Mouse (Mus musculus) forebrain, postnatal 0 days (tissue): ENCODE measurements at regions not wholly inside any gene's neighbourhood (a gene's known extent, or its start where the extent isn't known, plus 50 kb on each side); places are given as distances from the start of the nearest gene placed in this dataset.
A peak's percentile ranks its signal among the peaks of the same experiment; 100 is the strongest.

Source experiments
- ATAC-seq: fragments of 200-750 bp; cut with Nextera tagmentation; 2 replicates; pipeline ENCODE4 v1.8.0; 2017; ENCODE audit warnings: mild to moderate bottlenecking, moderate library complexity
- DNase-seq: peaks from one replicate; pipeline ENCODE4 v3.0.0-alpha.2; 2015
- H3K27ac ChIP-seq: fragments of 300-500 bp; sonication (generic); 2 replicates; pipeline ENCODE4 v1.5.1; 2014; ENCODE audit warnings: low read depth, mild to moderate bottlenecking, antibody characterized with exemption, low read length, moderate library complexity, mixed read lengths
- H3K27me3 ChIP-seq: fragments of 300-500 bp; sonication (generic); 2 replicates; pipeline ENCODE4 v1.6.1; 2014; ENCODE audit warnings: mild to moderate bottlenecking, low read length, mixed read lengths; ENCODE audit not compliant: insufficient read depth
- H3K36me3 ChIP-seq: fragments of 300-500 bp; sonication (generic); 2 replicates; pipeline ENCODE4 v1.6.1; 2014; ENCODE audit warnings: mild to moderate bottlenecking, moderate library complexity; ENCODE audit not compliant: insufficient read depth
- H3K4me1 ChIP-seq: fragments of 300-500 bp; sonication (generic); 2 replicates; pipeline ENCODE4 v1.6.1; 2014; ENCODE audit warnings: antibody characterized with exemption; ENCODE audit not compliant: insufficient read depth
- H3K4me2 ChIP-seq: fragments of 300-500 bp; sonication (generic); 2 replicates; pipeline ENCODE4 v1.6.1; 2014; ENCODE audit warnings: low read depth, mild to moderate bottlenecking, moderate library complexity
- H3K4me3 ChIP-seq: fragments of 300-500 bp; sonication (generic); 2 replicates; pipeline ENCODE4 v1.5.1; 2014; ENCODE audit warnings: low read depth, low read length, mixed read lengths
- H3K9ac ChIP-seq: fragments of 300-500 bp; sonication (generic); 2 replicates; pipeline ENCODE4 v1.6.1; 2014; ENCODE audit warnings: mild to moderate bottlenecking
- H3K9me3 ChIP-seq: fragments of 300-500 bp; sonication (generic); 2 replicates; pipeline ENCODE4 v1.6.1; 2016; ENCODE audit warnings: low read length
- CTCF ChIP-seq: sonication (generic); IDR thresholded peaks from 2 replicates; pipeline ENCODE4 v1.5.1; 2016; ENCODE audit warnings: antibody characterized with exemption, control low read depth, low read depth
- WGBS: fragments of 180-500 bp; shearing (Covaris S2); extraction: QIAGEN DNeasy Blood & Tissue Kit; methylation state at CpG from one replicate; pipeline ENCODE4 v1.1.7; 2014; 5-methylcytosine and 5-hydroxymethylcytosine counted together

- Histone ChIP-seq H3K4me1 (no peaks in the 10 kb centered on the region), H3K27me3 (no peaks in the 10 kb centered on the region; the same call in 1 of the 2 replicates), H3K4me2 (no peak overlapping the region), H3K4me3 (no peak overlapping the region), H3K27ac (no peak overlapping the region), H3K9me3 (no peaks in the 10 kb centered on the region), H3K9ac (no peak overlapping the region), H3K36me3 (no peaks in the 10 kb centered on the region)
- 47% methylated on average over 8 of the region's 8 CpGs for WGBS
- no peak for DNase-seq
- no peak for ATAC-seq
- TF ChIP-seq CTCF: no peak
Observed at GRCm38 (mm10) chr7:136423846-136424531, 470.4 kb upstream of the Mgmt start.

GRCm38 (mm10) chr7:136427164-136427563 is 467.2 kb upstream of the Mgmt start:
- no peak overlapping the region for H3K4me2 ChIP-seq
- H3K9ac ChIP-seq: no peak overlapping the region
- WGBS: 68% methylated on average over 4 of the region's 4 CpGs
- peak; percentile 22 for TF ChIP-seq CTCF
- H3K27me3 ChIP-seq: no peaks in the 10 kb centered on the region; the same call in 1 of the 2 replicates
- H3K4me1 ChIP-seq: no peaks in the 10 kb centered on the region
- H3K9me3 ChIP-seq: no peaks in the 10 kb centered on the region
- no peak overlapping the region for H3K4me3 ChIP-seq
- no peaks in the 10 kb centered on the region for H3K36me3 ChIP-seq
- ATAC-seq (no peak), DNase-seq (no peak)
- H3K27ac ChIP-seq: no peak overlapping the region

- no peaks in the 10 kb centered on the region for H3K4me1 ChIP-seq
- WGBS: 26% methylated on average over 21 of the region's 21 CpGs
- no peak overlapping the region for H3K4me2 ChIP-seq
- H3K9ac ChIP-seq: no peak overlapping the region
- no peaks in the 10 kb centered on the region; the same call in 1 of the 2 replicates for H3K27me3 ChIP-seq
- no peaks in the 10 kb centered on the region for H3K9me3 ChIP-seq
- no peak for TF ChIP-seq CTCF
- no peak overlapping the region for H3K4me3 ChIP-seq
- DNase-seq (no peak), ATAC-seq (no peak)
- no peak overlapping the region for H3K27ac ChIP-seq
- no peaks in the 10 kb centered on the region for H3K36me3 ChIP-seq
Observed at GRCm38 (mm10) chr7:136430085-136431011, 464.1 kb upstream of the Mgmt start.

GRCm38 (mm10) chr7:136433699-136434098 is 460.7 kb upstream of the Mgmt start:
- H3K4me3 ChIP-seq: no peak overlapping the region
- H3K9ac ChIP-seq: no peak overlapping the region
- TF ChIP-seq CTCF: no peak
- no peaks in the 10 kb centered on the region; the same call in 1 of the 2 replicates for H3K27me3 ChIP-seq
- no peaks in the 10 kb centered on the region for H3K9me3 ChIP-seq
- H3K4me1 ChIP-seq: no peaks in the 10 kb centered on the region
- 66% methylated on average over 3 of the region's 3 CpGs for WGBS
- no peaks in the 10 kb centered on the region for H3K36me3 ChIP-seq
- ATAC-seq (no peak), DNase-seq (no peak)
- H3K4me2 ChIP-seq: no peak overlapping the region
- no peak overlapping the region for H3K27ac ChIP-seq

GRCm38 (mm10) chr7:136434510-136434909 is 459.9 kb upstream of the Mgmt start:
- H3K4me3 ChIP-seq: no peak overlapping the region
- 63% methylated on average over 13 of the region's 13 CpGs for WGBS
- no peak overlapping the region for H3K9ac ChIP-seq
- H3K36me3 ChIP-seq: no peaks in the 10 kb centered on the region
- peak; percentile 54; the same call in 1 of the 2 replicates for ATAC-seq
- no peaks in the 10 kb centered on the region for H3K9me3 ChIP-seq
- no peak overlapping the region for H3K27ac ChIP-seq
- H3K4me2 ChIP-seq: no peak overlapping the region
- no peak for TF ChIP-seq CTCF
- no peak for DNase-seq
- no peaks in the 10 kb centered on the region for H3K4me1 ChIP-seq
- no peaks in the 10 kb centered on the region for H3K27me3 ChIP-seq

GRCm38 (mm10) chr7:136443436-136443835 is 451.0 kb upstream of the Mgmt start:
- Histone ChIP-seq H3K4me2 (no peak overlapping the region), H3K27ac (no peak overlapping the region), H3K4me1 (no peaks in the 10 kb centered on the region), H3K9me3 (no peaks in the 10 kb centered on the region), H3K4me3 (no peak overlapping the region), H3K27me3 (no peaks in the 10 kb centered on the region), H3K9ac (no peak overlapping the region), H3K36me3 (no peaks in the 10 kb centered on the region)
- DNase-seq (no peak), ATAC-seq (no peak)
- TF ChIP-seq CTCF: no peak
- WGBS: 50% methylated on average over 2 of the region's 2 CpGs

GRCm38 (mm10) chr7:136445091-136445490 is 449.3 kb upstream of the Mgmt start:
- Histone ChIP-seq H3K9me3 (no peaks in the 10 kb centered on the region), H3K9ac (no peak overlapping the region), H3K4me3 (no peak overlapping the region), H3K27me3 (no peaks in the 10 kb centered on the region), H3K4me2 (no peak overlapping the region), H3K27ac (no peak overlapping the region), H3K4me1 (no peaks in the 10 kb centered on the region), H3K36me3 (no peaks in the 10 kb centered on the region)
- WGBS: 89% methylated on average over 6 of the region's 6 CpGs
- DNase-seq (no peak), ATAC-seq (no peak)
- no peak for TF ChIP-seq CTCF
